Mouse (Mus musculus) CD4-positive, CD25-positive, alpha-beta regulatory T cell, adult 4 months (primary cell): Measurements from ENCODE around the gene Gm20532. TPM values are rescaled to one million over a fixed set of nuclear protein-coding genes. Genes with fewer than 3 reads are reported as not detected.

Experiments used
- ATAC-seq: one replicate; pipeline ENCODE4 v1.8.0; 2017
- polyA plus RNA-seq, 2 experiments: library from polyadenylated mRNA; unstranded; fragments of 100-300 nt; shearing (Covaris generic); gene quantifications; one replicate each; pipeline ENCODE4 v1.2.1; 2017

Gm20532 gene
- polyA plus RNA-seq = not detected

DNA sequence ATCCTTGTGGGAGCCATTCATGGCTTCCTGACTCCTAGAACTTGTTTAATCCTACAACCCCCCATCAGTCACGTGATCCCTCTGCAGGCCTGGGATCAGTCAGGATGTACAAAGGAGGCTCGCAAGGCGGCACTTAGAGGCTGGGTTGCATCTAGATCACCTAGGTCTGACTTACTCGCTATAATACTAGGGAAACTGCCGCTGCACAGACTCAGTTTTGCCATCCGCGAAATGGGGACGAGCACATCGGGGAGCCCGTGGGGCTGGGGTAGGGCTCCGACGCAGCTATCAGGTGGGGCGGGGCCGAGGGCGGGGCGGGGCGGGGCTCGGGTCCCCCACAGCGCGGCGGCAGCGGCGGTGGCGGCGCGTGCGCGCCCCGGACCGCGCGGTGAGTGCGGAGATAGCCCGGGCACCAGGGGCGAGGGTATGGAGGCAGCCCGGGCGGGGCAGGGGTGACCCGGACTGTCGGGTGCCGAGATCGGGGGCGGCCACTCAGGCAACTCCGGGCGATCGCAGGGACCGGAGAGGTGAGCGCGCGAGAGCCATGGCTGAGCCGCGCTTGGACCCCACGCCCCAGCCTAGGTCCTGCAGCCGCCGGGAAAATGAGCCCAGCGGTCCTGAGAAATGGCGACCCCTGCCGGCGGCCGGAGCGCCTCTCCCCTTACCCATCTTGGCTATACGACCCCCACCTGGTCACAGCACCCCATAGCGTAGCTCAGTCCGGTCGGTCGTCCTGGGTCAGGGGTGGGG is at the start of gene Gm20532:
TSS of gene Gm20532 (plus strand) at position 346 of the 750 bp plus-strand sequence.
- ATAC-seq = peak; percentile 62

DNA sequence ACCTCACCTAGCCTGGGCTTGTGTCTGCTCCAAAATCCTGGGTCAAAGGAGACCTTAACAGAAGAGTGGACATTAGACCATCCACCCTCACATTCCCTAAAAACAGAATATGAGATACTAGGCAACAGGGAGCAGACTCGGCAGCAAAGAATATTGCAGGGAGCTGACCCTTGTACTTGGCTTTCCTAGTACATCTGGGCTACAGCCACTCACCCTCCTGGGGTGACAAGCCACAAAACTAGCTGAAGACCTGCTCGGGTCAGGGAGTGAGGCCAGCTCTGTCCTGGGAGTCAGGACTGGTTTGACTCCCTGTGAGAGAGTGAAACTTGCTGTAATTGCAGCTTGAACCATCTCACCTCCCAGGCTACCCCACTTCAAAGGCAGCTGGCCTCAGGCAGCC is 46.9 kb upstream of the Gm20532 start:
- no peak for ATAC-seq

DNA sequence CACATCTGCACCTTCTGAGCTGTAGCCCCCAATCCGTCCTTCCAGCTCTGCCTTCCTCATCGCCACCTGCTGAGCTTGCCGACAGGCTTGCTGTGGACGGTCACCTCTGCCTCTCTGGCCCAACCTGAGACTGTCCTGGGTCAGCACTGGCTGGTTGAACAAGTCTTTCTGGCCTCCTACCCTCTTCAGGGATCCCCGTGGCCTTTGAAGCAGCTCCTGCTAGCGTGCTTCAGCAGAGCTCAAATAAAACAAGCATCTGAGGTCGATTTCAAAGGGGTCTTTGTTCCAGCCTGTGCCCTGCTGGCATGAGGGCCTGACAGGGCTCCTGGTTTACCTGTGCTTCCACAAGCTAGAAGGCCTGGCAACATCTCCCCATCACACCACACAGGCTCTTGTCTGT is 45.7 kb upstream of the Gm20532 start:
- ATAC-seq = no peak

DNA sequence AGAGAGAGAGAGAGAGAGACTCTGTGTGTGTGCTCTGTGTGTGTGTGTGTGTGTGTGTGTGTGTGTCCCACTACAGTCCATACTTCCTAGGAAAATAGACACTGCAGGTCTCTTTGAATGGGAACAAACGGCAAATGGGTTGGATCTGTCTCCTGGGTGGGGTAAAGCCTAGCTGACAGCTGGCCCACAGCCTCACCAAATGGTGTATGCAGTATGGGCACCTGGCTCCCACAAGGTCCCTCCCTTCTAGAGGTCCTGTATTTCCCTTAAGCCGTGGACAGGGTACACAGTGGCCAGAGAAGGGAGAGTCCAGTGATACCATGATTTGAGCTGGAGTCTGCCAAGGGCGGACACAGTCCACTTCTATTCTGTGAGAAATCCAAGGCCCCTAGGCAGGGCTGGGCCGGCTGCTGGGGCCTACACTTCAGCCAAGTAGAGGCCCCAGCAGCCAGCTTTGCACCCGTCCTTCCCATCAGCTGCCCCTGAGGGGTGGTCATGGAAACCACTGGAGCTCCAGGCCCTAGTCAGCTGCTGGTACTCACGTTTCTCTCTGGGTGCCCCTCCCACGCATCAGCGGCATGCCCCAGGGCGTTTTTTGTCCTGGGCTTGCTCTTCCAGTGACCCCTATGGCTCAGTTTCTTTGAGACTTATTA is 45.1 kb upstream of the Gm20532 start:
- ATAC-seq = no peak

DNA sequence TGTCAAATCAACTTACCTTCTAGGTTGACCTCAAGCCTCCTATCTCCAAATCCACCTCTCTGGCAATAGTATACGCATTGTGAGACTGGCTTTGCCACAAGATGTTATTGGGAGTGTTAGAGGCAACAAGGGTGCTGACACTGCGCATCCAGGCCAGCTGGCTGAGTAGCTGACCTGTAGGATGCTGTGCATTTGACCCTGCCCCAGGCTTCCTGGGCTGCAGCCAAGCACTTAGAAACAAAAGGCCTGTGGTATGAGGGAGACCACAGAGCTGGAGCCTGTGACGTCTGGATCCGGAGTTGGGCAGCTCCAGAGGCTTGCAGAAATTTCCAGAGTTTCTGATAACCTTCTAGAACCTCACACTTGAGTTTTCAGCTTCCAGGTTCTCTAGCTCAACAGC is 43.3 kb upstream of the Gm20532 start:
- ATAC-seq = no peak

DNA sequence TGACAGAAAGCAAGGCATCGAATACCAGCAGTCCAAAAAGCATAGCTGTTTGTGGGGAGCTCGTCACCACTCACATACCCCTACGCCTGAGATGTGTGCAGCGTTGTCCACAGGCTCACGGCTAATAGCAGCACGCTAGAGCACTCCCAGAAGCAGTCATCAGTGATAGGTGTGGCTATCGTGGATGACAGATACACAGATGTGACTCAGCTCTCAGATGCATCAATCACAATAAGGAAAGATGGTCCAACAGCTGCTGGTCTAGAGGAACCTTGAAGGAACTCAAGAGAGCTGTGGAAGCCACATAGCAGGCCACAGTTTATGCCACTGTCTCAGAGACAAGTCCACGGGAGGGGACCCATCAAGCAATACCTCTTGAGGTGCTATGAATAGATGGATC is 42.7 kb upstream of the Gm20532 start:
- no peak for ATAC-seq

DNA sequence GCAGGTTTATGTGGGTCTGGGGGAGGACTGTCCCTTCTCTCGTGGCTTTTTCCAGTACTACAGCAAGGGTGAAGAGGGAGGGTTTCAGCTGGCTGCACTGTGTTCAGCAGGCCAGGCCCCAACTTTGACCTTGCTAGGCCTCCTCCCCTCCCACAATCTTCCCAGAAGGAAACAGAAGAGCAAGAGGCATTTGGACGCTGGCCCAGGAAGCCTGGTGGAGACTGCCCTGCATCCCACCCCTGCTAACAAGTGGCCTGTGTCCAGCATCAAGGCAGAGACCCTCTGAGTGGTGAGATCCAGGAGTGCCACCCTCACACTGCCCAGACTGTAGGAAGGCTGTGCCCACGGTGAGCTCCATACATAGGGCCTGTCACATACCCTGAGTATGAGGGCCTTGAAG is 42.2 kb upstream of the Gm20532 start:
- no peak for ATAC-seq

DNA sequence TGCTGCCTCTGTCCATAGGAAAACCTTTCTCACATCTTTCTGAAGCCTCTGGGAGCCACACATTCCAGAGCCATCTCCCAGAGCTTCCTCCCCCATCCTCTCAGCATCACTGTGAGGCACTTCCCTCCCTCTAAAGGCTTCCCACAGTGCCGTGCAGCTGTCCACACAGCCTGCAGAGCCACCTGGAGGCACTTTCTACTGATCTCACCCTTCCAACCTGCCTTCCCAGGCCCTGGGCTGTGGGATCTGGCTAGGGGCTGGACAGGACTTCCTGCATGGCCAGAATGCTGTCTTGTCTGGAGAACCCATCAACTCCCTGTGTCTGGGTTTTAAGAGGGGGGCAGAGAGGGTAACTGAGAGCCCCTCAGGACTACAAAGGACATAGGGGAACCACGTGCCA is 39.0 kb upstream of the Gm20532 start:
- ATAC-seq = no peak

DNA sequence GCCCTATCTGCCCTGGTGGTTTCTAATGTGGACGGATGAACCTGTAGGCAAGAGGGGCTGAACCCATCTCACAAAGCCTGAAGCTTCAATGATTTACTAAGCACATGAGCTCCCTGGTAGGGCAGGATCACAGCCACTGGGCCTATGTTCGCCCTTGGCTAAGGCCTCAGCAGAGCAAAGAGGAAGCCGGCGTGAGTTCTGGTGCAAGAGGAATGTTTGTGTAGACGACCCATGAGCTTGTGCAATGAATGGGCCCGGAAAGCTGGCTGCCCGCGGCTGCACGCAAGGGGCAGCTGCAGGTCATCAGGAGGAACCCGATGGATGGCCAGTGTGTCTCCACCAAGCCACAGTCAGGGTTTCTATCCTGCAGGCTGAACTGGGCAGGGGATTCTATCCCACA is 36.6 kb upstream of the Gm20532 start:
- ATAC-seq = no peak

DNA sequence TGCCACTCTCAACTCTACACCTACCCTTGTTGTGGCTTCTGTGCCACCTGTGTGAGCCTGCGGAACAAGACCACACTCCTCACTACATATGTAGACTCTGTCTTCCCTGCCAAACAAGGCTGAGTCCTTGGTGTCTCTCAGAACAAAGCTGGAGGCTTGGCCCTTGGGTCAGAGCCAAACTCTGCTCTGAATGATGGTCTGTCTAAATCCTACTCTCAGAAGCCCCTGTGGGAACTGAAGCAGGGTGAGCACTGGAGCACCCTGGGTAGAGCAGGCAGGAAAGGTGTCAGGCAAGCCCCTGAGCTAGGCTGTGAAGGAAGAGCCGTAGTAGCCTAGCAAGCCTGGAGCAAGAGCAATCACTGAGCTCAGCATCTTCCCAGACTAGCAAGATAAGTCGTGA is 36.2 kb upstream of the Gm20532 start:
- no peak for ATAC-seq

DNA sequence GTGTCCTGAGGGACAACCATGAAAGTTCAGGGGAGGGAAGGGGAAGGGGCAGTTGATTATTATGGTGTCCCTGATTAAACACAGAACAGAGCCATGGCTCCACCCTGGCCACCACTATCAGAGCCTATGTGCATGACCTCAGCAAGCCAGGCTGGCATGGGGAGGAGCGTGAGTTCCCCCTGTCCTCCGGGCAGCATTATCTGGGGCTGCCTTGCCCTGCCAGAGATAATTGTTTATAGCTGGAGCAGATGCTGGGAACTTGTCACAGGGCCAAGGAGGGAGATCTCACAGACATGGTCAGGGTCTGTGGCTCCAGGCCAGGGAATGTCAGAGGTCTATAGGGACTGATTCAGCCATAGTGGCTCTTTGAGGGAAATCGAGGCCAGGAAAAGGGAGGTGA is 35.7 kb upstream of the Gm20532 start:
- no peak for ATAC-seq

DNA sequence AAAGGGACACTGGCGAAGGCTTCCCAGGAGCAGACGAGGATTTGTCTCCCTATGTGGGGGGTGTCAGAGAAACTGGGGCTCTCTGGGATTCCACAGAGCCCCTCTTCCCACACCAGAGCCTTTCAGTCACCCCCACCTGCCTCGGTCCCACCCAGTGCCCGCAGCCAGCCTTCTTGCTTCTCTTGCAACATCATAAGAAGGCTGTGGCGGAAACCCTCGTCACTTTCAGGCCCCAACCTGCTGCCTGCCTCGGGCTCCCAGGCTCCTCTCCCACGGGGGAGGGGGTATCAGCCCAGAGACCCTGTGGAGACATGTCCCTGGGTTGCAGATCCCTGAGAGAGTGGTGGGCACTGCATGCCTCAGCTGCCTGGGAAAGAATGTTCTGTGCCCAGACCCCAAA is 35.0 kb upstream of the Gm20532 start:
- no peak for ATAC-seq

DNA sequence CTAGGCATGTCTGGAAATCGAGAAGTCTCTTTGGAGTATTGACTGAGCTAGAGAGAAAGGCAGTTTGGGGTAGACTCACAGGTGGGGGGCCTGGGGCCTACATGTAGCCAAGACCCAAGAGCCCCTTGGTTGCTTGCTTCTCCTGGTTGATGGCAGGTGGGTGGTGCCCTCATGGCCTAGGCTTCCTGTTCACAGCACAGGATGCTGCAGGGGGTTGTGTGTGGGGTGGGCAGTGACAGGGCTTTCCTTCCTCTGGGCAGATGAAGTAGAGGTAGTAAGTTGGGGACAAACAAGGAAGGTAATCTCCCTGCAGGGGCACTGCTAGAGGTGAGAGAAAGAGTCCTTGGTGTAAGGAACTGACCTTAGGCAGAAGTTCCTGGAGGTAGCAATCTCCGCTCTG is 34.4 kb upstream of the Gm20532 start:
- ATAC-seq = no peak

DNA sequence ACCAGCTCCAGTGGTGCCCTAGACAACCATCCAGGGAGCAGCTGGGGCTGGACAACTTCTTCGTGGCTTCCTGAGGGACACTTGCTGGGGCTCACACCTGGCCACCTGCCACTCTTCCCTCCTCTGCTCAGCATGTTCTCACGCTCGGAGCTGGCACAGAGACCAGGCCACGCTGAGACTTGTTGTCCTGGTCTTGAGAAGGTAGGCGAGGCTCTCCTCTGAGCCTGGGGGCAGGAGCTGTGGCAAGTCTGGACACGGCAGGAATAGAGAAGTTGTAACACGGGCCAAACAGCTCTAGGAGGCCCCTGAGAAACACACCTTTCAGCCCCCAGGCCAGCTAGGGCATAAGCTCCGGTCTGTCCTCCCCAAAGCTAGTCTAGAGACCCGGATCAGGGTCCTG is 32.5 kb upstream of the Gm20532 start:
- no peak for ATAC-seq

DNA sequence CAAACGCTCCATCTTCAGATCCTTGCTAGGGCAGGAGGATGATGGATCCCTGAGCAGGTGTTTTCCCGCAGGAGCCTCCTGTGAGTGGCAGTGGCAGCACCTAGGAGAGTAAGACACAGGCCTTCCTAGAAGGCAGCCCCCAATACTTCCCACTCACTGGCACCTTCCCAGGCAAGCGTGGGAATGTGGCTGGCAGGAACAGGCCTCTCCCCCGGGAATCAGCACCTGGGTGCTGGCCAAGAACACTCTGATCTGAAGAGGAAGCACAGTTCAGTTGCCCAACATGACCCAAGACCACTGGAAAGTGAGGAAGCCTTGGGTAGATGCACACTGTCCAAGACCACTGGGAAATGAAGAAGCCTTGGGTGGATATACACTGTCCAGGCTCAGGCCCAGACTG is 31.4 kb upstream of the Gm20532 start:
- no peak for ATAC-seq

DNA sequence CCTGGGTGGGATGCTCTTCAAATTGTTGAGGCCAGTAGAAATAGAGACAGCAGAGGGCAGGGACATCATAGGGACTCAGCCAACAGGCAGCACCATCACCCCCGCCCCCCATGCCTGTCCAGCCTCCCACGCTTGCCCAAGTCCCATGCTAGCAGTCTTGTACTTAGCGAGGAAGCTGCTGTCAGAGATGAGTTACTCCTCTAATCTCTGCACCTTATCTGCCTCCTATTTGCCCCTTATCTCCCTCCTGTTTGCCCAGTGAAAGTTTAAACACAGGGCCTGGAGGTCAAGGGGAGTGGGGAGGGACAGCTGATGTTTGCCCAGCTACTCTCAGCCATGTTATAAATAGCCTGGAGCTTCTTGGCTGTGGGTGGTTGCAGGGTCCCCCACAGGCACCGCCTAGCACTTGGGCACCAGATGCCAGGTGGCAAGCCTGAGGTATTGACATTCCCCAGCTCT is 29.9 kb upstream of the Gm20532 start:
- ATAC-seq = no peak

DNA sequence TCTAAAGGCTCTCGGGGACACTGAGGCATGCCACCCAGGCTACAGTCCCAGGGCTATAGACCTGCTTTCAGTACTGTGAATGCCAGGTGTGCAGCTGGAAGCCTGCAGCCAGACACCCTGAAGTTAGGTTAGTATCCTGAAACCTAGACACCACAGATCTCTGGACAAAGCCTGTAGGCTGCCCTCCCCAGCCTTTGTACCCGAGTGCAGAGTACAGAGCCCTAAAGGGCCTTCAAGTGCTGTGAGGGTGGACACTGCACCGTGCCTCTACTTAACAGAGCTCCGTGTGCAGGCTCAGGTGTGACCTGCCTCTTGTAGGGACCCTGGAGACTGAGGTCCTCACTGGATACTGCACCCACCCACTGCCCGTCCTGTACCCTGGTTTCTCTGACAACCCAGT is 25.9 kb upstream of the Gm20532 start:
- ATAC-seq = no peak

DNA sequence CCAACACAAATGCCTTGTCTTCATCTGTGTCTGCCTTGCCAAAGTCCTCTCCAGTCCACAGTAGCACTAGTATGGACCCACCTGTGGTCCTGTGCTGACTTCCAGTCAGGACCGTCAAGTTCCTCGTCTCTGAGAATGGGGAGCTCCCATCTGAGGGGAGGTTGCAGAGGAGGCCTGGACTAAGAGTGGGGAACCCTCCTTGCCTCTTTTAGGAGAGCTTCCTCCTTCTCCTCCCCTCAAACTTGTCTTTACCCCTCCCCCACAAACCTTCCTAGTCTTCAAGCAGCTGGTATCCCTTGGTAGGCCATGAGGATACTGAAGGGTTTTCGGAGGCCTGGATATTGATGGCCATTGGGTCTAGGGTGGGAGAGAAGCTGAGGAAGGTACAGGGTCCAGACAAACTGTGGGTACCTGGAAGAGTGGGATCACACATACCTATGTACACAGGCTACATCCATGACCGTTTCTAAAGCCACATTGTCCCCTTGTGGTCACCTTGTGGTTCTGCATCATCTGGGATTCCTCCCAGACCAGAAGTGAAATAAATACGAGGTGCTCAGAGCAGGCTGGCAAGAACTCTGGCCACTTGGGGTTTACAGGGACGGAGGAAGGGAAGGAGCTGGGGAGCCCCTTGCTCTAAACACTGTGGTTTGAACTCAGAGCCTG is 25.0 kb upstream of the Gm20532 start:
- ATAC-seq = peak; percentile 45

DNA sequence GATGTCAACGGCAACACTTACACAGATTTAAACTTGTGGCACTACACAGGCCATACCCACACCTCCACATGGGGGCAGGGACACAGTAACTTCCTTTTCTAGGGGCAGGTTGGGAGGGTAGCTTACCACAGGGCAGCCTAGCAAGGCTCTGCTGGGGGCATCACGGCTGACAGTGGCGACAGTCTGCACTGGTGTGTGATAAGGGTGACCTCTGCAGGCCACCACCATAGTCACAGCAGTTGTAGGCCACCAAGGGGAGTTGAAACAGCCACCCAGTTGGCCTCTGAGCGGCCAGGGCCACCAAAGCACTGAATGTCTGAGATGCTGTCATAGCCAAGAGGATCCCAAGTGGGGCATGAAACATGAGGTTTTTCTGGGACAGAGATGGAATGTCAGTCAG is 20.2 kb upstream of the Gm20532 start:
- peak; percentile 92 for ATAC-seq

DNA sequence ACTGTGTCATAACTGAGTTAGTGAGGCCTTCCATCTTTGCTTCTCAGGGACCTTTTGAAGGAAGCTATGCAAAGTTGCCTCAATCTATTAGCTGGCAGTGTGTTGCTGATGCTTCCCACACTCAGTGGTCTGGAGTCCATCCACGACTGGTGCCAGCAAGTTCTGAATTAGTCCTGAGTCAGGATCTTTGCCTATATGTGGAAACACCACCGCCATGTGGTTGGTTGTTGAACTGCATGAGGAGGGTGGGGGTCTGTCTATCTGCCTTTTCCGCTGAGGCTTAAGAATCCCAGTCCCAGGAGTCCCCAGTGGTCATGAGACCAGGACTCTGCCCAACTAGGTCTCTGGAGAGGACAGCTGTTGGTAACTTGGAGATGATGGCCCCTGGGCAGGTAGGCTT is 16.4 kb upstream of the Gm20532 start:
- ATAC-seq = no peak

DNA sequence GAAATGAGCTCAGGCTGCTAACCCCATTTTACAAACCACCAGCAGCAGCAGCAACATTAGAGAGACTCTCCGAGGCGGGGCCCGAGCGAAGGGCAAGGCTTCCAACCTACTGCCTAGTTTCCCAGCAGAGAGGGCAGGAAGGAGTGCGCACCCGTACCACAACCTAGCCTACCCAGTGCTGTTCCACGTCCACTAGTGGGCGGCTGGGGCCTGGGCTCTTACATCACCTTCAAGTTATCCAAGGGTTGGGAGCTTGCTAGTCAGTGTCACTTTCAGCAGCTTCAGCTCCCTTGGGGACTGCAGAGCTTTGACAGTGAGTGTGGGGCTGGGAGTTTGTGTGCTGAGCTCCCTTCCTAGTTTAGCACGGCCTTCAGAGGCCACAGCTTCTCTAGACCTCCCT is 15.0 kb upstream of the Gm20532 start:
- no peak for ATAC-seq

DNA sequence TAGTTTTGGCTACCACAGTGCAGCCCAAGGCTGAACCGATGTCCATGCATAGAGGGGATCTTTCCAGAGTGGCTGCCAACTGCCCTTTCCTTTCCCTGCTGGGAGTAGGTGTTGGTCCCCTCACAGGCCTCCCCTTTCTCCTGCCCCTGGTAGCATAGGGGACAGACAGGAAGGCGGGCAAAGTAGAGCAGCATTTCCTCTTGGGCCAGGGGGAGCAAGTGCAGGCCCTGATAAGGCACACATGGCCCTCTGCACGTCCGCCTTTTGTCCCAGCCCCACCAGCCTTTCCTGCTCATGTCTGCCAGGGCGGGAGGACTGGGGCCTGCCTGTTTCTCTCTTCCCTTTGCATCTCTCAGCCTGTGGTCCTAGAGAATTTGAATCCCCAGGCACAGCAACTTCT is 14.6 kb upstream of the Gm20532 start:
- ATAC-seq = no peak

DNA sequence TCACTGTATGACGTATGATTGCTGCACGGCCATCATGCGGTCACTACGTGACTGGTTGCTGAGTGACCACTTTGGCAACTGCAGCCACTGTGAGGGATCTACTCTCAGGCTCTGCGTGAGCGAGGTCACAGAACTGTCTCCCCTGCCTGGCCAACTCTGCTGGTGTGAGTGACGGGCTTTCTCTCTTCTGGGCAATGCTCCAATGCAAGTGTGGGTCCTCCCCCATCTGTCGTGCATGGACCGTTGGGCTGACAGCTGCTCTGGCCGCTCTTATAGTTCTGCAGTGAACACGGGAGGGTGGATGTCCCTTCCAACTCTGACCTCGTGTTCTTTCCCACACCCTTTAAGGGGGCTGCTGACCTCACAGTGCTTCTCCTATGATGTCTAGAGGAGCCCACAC is 13.0 kb upstream of the Gm20532 start:
- no peak for ATAC-seq

DNA sequence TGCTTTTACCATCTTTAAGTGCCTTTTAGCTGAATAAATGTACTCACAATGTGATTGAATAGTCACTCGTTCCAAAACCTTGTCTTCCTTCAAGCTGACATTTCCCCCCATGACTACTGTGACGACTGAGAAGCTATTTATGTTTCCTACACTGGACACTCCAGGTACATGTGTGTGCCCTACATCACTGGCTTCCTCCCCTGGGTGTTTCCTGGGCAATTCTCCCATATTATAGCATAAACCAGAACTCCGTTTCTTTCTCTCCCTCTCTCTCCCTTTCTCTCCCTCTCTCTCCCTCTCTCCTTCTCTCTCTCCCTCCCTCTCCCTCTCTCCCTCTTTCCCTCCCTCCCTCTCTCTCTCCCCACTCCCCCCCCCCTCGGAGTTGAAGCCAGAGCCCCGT is 12.6 kb upstream of the Gm20532 start:
- ATAC-seq = no peak
